Mouse (Mus musculus): ENCODE data around the gene Akt1s1. TPM values are rescaled to one million over a fixed set of nuclear protein-coding genes. Genes with fewer than 3 reads are reported as not detected.

Gene Akt1s1
- polyA plus RNA-seq, 1 experiment from 2014 or later, result 53.9 TPM

DNA sequence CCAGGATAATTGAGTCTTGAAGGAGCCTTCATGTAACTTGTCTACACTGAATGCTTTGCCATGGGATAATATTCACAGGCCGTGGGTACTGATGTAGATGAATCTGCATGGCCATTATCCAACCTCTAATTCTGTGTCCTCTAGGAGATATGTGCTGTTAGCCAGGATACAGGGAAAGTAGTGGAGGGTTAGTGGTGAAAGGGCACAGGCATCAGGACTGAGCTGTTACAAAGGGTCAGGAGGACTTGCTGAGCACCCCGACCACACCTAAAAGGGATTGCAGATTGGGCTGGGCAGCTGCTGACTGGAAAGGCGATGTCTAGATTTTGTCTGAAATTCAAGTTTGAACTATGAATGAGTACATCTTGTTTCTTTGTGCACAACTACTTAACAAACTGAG lies 28.3 kb upstream of the Akt1s1 start:
- WGBS (ENCODE audit: insufficient replicate concordance), result 75% methylated on average over 3 of the region's 3 CpGs
- peaks cover 44% of the 10 kb centered on the region for H3K4me1 ChIP-seq (ENCODE audit: control insufficient read depth, insufficient read depth, low read length)
- no peak overlapping the region for H3K4me2 ChIP-seq
- H3K36me3 ChIP-seq (ENCODE audit: control insufficient read depth, insufficient read depth, low read length), result no peaks in the 10 kb centered on the region
- no peak for ATAC-seq (replicated peaks; ENCODE audit: insufficient number of reproducible peaks, low FRiP score, low TSS enrichment)
- no peak overlapping the region for H3K9ac ChIP-seq (ENCODE audit: low read depth, low read length)
- no peaks in the 10 kb centered on the region for H3K9me3 ChIP-seq (replicated peaks; ENCODE audit: control insufficient read depth, low read length)
- H3K27me3 ChIP-seq (ENCODE audit: control insufficient read depth, insufficient read depth, low read length), result no peaks in the 10 kb centered on the region
- H3K4me3 ChIP-seq (ENCODE audit: low read depth, low read length), result no peak overlapping the region
- H3K27ac ChIP-seq (ENCODE audit: low read depth, low read length), result no peak overlapping the region

DNA sequence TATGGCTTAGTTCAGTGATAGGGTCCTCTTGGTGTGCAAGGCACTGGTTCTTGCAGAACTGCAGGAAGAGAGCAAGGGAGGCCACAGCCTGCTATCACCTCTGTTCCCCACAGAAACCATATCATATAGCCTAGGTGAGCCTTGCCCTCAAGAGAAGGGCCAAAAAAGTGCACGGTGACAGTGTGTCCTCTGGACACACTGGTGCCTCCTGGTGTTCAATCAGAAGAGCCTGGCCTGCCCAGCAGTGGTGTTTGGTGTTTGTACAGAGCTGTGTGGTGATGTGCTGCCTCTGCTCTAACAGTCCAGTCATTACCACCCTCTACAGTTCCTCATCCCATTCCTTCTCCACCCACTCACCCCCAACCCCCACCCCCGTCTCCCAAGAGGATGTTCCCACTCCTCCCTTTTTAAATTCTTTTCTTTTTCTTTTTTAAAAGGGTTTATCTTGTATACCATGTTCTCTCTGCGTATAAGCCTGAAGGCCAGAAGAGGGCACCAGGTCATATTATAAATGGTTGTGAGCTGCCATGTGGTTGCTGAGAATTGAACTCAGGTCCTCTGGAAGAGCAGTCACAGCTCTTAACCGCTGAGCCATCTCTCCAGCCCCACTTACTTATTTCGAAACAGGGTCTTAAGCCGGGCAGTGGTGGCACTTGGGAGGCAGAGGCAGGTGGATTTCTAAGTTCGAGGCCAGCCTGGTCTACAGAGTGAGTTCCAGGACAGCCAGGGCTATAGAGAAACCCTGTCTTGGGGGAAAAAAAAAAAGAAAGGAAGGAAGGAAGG lies 26.9 kb upstream of the Akt1s1 start:
- no peak overlapping the region for H3K4me3 ChIP-seq (ENCODE audit: low read depth, low read length)
- no peaks in the 10 kb centered on the region for H3K9me3 ChIP-seq (replicated peaks; ENCODE audit: control insufficient read depth, low read length)
- H3K4me2 ChIP-seq, result no peak overlapping the region
- H3K36me3 ChIP-seq (ENCODE audit: control insufficient read depth, insufficient read depth, low read length), result no peaks in the 10 kb centered on the region
- H3K4me1 ChIP-seq (ENCODE audit: control insufficient read depth, insufficient read depth, low read length), result peaks cover 48% of the 10 kb centered on the region
- no peak for ATAC-seq (replicated peaks; ENCODE audit: insufficient number of reproducible peaks, low FRiP score, low TSS enrichment)
- H3K27me3 ChIP-seq (ENCODE audit: control insufficient read depth, insufficient read depth, low read length), result no peaks in the 10 kb centered on the region
- 84% methylated on average over 7 of the region's 7 CpGs for WGBS (ENCODE audit: insufficient replicate concordance)
- H3K9ac ChIP-seq (ENCODE audit: low read depth, low read length), result no peak overlapping the region
- H3K27ac ChIP-seq (ENCODE audit: low read depth, low read length), result no peak overlapping the region

DNA sequence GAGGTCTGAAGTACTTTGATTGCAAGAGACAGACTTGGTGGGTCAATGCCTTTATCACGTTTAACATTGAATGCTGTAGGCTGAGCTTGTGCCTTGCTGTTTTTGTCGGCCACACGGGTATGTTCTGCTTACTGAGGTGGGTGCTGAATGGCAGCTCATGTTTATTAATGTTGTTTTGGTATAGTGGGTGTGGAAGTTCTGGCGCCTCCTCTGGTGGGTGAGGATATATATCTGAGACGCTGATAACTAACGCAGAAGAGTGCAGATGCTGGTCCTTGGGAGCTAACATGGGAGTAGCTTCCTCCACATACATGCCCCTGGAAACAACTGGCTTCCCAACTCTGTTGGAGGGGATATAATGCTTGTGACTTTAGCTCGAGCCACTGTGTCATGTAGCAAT lies 25.4 kb upstream of the Akt1s1 start:
- no peak for ATAC-seq (replicated peaks; ENCODE audit: insufficient number of reproducible peaks, low FRiP score, low TSS enrichment)
- Histone ChIP-seq H3K27me3 (ENCODE audit: control insufficient read depth, insufficient read depth, low read length) (no peaks in the 10 kb centered on the region), H3K4me1 (ENCODE audit: control insufficient read depth, insufficient read depth, low read length) (peaks cover 39% of the 10 kb centered on the region), H3K36me3 (ENCODE audit: control insufficient read depth, insufficient read depth, low read length) (peaks cover 1% of the 10 kb centered on the region; the same call in 1 of the 2 replicates), H3K4me3 (ENCODE audit: low read depth, low read length) (no peak overlapping the region), H3K9ac (ENCODE audit: low read depth, low read length) (no peak overlapping the region), H3K4me2 (no peak overlapping the region), H3K27ac (ENCODE audit: low read depth, low read length) (no peak overlapping the region), H3K9me3 (replicated peaks; ENCODE audit: control insufficient read depth, low read length) (no peaks in the 10 kb centered on the region)
- WGBS (ENCODE audit: insufficient replicate concordance), result 49% methylated on average over 7 of the region's 7 CpGs

DNA sequence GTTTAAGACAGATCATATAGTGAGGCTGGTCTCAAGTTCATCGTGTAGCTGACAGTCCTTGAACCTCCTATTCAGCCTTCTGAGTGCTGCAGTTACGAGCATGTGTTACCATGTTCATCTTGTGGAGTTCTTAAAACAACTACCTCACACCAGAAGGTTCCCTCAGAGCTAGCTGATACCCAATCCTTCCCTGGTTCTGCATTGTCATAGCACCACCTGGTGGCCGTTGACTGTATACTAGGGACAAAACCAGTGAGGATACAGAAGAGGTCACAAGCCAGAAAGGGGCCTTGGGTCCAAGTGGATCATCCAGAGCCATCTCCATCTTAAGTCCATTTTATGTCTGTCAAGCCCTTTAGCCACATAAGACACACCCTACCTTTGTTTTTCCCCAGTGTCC lies 23.9 kb upstream of the Akt1s1 start:
- Histone ChIP-seq H3K27ac (ENCODE audit: low read depth, low read length) (no peak overlapping the region), H3K36me3 (ENCODE audit: control insufficient read depth, insufficient read depth, low read length) (peaks cover 16% of the 10 kb centered on the region), H3K4me2 (no peak overlapping the region), H3K9me3 (replicated peaks; ENCODE audit: control insufficient read depth, low read length) (no peaks in the 10 kb centered on the region), H3K4me1 (ENCODE audit: control insufficient read depth, insufficient read depth, low read length) (peaks cover 25% of the 10 kb centered on the region), H3K4me3 (ENCODE audit: low read depth, low read length) (no peak overlapping the region), H3K9ac (ENCODE audit: low read depth, low read length) (no peak overlapping the region), H3K27me3 (ENCODE audit: control insufficient read depth, insufficient read depth, low read length) (no peaks in the 10 kb centered on the region)
- no peak for ATAC-seq (replicated peaks; ENCODE audit: insufficient number of reproducible peaks, low FRiP score, low TSS enrichment)
- 22% methylated on average over 3 of the region's 3 CpGs for WGBS (ENCODE audit: insufficient replicate concordance)

DNA sequence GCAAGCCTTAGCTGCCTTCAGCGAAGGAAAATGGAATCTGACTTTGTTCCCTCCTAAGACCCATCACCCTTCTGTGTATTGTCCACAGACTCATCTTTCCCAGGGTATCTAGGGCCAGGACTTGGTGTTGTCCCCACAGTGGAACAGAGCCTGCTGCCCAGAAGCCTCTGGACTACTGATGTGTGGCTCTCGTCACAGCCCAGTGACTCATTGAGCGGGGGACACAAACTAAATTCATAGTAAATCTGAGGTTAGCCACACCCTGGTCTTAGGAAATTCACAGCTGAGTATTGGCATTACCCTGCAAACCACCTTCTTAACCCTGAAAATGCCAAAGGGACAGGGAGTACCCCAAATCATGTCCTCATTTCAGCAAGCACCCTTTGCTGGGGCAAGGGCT lies 22.0 kb upstream of the Akt1s1 start:
- H3K4me3 ChIP-seq (ENCODE audit: low read depth, low read length), result no peak overlapping the region
- H3K36me3 ChIP-seq (ENCODE audit: control insufficient read depth, insufficient read depth, low read length), result peaks cover 32% of the 10 kb centered on the region
- H3K4me1 ChIP-seq (ENCODE audit: control insufficient read depth, insufficient read depth, low read length), result peaks cover 20% of the 10 kb centered on the region
- H3K9ac ChIP-seq (ENCODE audit: low read depth, low read length), result no peak overlapping the region
- no peaks in the 10 kb centered on the region for H3K27me3 ChIP-seq (ENCODE audit: control insufficient read depth, insufficient read depth, low read length)
- no peaks in the 10 kb centered on the region for H3K9me3 ChIP-seq (replicated peaks; ENCODE audit: control insufficient read depth, low read length)
- WGBS (ENCODE audit: insufficient replicate concordance), result 89% methylated on average over 3 of the region's 3 CpGs
- no peak overlapping the region for H3K27ac ChIP-seq (ENCODE audit: low read depth, low read length)
- no peak overlapping the region for H3K4me2 ChIP-seq
- no peak for ATAC-seq (replicated peaks; ENCODE audit: insufficient number of reproducible peaks, low FRiP score, low TSS enrichment)

DNA sequence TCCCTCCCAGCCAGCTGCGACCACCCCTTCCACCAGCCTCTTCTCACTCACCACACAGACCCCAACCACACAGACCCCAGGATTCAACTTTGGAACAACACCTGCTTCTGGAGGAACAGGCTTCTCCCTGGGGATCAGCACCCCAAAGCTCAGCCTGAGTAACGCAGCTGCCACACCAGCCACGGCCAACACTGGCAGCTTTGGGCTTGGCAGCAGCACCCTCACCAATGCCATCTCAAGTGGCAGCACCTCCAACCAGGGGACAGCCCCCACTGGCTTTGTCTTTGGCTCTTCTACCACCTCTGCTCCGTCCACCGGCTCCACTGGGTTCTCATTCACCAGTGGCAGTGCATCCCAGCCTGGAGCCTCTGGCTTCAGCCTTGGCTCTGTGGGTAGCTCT lies 20.1 kb upstream of the Akt1s1 start:
- Histone ChIP-seq H3K9ac (ENCODE audit: low read depth, low read length) (no peak overlapping the region), H3K4me3 (ENCODE audit: low read depth, low read length) (no peak overlapping the region), H3K36me3 (ENCODE audit: control insufficient read depth, insufficient read depth, low read length) (peaks cover 37% of the 10 kb centered on the region), H3K27me3 (ENCODE audit: control insufficient read depth, insufficient read depth, low read length) (no peaks in the 10 kb centered on the region), H3K27ac (ENCODE audit: low read depth, low read length) (no peak overlapping the region), H3K4me1 (ENCODE audit: control insufficient read depth, insufficient read depth, low read length) (peaks cover 13% of the 10 kb centered on the region), H3K9me3 (replicated peaks; ENCODE audit: control insufficient read depth, low read length) (no peaks in the 10 kb centered on the region), H3K4me2 (no peak overlapping the region)
- no peak for ATAC-seq (replicated peaks; ENCODE audit: insufficient number of reproducible peaks, low FRiP score, low TSS enrichment)
- 93% methylated on average over 5 of the region's 5 CpGs for WGBS (ENCODE audit: insufficient replicate concordance)

DNA sequence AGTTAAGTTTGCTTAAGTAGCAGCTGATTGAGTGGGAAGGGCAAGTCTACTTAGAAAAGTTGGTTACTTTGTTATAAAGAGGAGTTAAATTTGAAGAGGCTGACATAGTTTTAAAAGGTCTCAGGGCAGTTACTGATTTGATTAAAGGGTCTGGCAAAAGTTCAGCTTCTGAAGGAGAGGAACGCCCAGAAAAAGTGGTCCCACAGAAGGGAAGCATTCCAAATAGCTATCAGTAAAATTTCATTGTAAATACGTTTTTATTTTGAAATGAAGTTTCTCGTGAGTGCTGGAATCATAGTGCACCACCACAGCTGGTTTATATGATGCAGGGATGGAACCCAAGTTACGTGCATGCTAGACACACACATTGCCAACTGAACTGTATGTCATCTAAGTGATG lies 16.0 kb upstream of the Akt1s1 start:
- no peak overlapping the region for H3K4me3 ChIP-seq (ENCODE audit: low read depth, low read length)
- no peak overlapping the region for H3K27ac ChIP-seq (ENCODE audit: low read depth, low read length)
- ATAC-seq (replicated peaks; ENCODE audit: insufficient number of reproducible peaks, low FRiP score, low TSS enrichment), result no peak
- no peak overlapping the region for H3K9ac ChIP-seq (ENCODE audit: low read depth, low read length)
- H3K9me3 ChIP-seq (replicated peaks; ENCODE audit: control insufficient read depth, low read length), result no peaks in the 10 kb centered on the region
- WGBS (ENCODE audit: insufficient replicate concordance), result 79% methylated on average over 4 of the region's 4 CpGs
- H3K4me2 ChIP-seq, result no peak overlapping the region
- H3K4me1 ChIP-seq (ENCODE audit: control insufficient read depth, insufficient read depth, low read length), result 0 out of 2 replicates have a peak, but pooled peaks cover 2% of the 10 kb centered on the region
- no peaks in the 10 kb centered on the region for H3K27me3 ChIP-seq (ENCODE audit: control insufficient read depth, insufficient read depth, low read length)
- peaks cover 37% of the 10 kb centered on the region for H3K36me3 ChIP-seq (ENCODE audit: control insufficient read depth, insufficient read depth, low read length)

DNA sequence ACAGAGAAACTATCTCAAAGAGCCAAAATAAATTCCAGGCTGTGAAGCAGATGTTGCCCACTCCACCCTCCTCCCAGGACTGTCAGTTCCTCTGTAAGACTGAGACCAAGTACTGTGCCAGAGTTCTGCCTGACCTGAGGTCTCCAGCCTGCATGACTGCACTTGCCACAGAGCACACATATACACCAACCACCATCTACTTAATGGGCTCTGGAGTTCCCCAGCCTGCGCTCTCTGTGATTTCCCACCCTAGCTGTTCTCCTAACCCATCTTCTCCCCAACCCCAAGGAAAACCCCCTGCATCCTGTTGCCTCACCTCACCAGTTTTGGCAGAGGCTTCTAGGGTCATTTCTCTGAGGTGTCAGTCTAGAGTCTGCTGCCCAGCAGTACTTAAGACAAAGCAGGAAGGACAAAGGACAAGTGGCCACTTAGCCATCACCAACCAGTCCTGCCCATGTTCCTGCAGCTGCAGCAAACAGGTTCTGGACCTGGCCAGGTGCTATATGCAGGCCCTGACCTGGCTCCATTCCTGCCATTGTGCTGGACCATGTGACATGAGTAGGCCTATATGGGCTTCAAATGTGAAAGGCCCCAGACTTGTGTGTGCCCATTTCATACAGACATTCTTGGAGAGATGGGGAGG lies 13.3 kb upstream of the Akt1s1 start:
- H3K4me3 ChIP-seq (ENCODE audit: low read depth, low read length), result no peak overlapping the region
- H3K27ac ChIP-seq (ENCODE audit: low read depth, low read length), result no peak overlapping the region
- peaks cover 12% of the 10 kb centered on the region for H3K4me1 ChIP-seq (ENCODE audit: control insufficient read depth, insufficient read depth, low read length)
- H3K4me2 ChIP-seq, result no peak overlapping the region
- no peak overlapping the region for H3K9ac ChIP-seq (ENCODE audit: low read depth, low read length)
- ATAC-seq (replicated peaks; ENCODE audit: insufficient number of reproducible peaks, low FRiP score, low TSS enrichment), result no peak
- no peaks in the 10 kb centered on the region for H3K9me3 ChIP-seq (replicated peaks; ENCODE audit: control insufficient read depth, low read length)
- peaks cover 11% of the 10 kb centered on the region for H3K27me3 ChIP-seq (ENCODE audit: control insufficient read depth, insufficient read depth, low read length)
- peaks cover 14% of the 10 kb centered on the region for H3K36me3 ChIP-seq (ENCODE audit: control insufficient read depth, insufficient read depth, low read length)
- 88% methylated on average over 1 of the region's 1 CpGs for WGBS (ENCODE audit: insufficient replicate concordance)

DNA sequence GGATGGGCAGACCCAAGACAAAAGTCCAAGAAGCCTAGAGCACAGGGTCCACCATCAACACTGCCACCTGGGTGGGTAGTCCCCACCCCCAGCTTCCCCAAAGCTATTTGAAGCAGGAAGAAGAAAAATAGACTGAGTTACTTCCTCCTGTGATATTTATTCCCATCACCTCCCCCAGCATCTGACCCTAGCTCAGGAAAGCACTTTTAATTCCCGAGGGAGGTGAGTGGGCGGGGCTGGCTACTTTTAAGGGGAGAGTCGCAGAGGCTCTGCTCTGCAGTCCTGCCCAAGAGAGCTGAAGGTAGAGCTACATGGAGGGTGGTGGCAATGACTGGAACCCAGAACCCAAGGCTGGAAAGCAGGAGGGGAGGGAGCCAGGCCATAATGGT lies 12.8 kb upstream of the Akt1s1 start:
- Histone ChIP-seq H3K4me1 (ENCODE audit: control insufficient read depth, insufficient read depth, low read length) (peaks cover 12% of the 10 kb centered on the region), H3K27me3 (ENCODE audit: control insufficient read depth, insufficient read depth, low read length) (peaks cover 13% of the 10 kb centered on the region), H3K27ac (ENCODE audit: low read depth, low read length) (no peak overlapping the region), H3K4me2 (no peak overlapping the region), H3K9ac (ENCODE audit: low read depth, low read length) (no peak overlapping the region), H3K36me3 (ENCODE audit: control insufficient read depth, insufficient read depth, low read length) (peaks cover 9% of the 10 kb centered on the region), H3K4me3 (ENCODE audit: low read depth, low read length) (no peak overlapping the region), H3K9me3 (replicated peaks; ENCODE audit: control insufficient read depth, low read length) (no peaks in the 10 kb centered on the region)
- 39% methylated on average over 3 of the region's 3 CpGs for WGBS (ENCODE audit: insufficient replicate concordance)
- no peak for ATAC-seq (replicated peaks; ENCODE audit: insufficient number of reproducible peaks, low FRiP score, low TSS enrichment)

Measured in heart, embryonic 11.5 days (tissue).